In genomic region chr10:77252790-77253189, GRCm38 (mm10) we compare ENCODE assay signal across 8 mouse cellular contexts. TPM values are rescaled to one million over a fixed set of nuclear protein-coding genes. Genes with fewer than 3 reads are reported as not detected.
DNase-seq lines count a peak whose midpoint lies in the region; ATAC-seq and TF ChIP-seq lines count a peak whose summit lies in the region.

No protein-coding gene starts in this region.

- H3K4me3 ChIP-seq in embryonic facial prominence, embryonic 10.5 days: no peak overlapping the region
- no peak overlapping the region for H3K4me3 ChIP-seq in heart, adult 2 months
- no peak overlapping the region for H3K4me3 ChIP-seq in kidney, adult 2 months (ENCODE audit: insufficient read depth, low read depth, low read length)
- no peak overlapping the region for H3K4me3 ChIP-seq in limb, embryonic 13.5 days
- H3K4me3 ChIP-seq in midbrain, embryonic 16.5 days (ENCODE audit: low read depth, low read length): no peak overlapping the region
- no peak overlapping the region for H3K4me3 ChIP-seq in spleen, adult 2 months (ENCODE audit: extremely low read depth, insufficient read depth, insufficient read length)

- peak; percentile 96 for TF ChIP-seq CTCF in heart, adult 2 months (IDR thresholded peaks at IDR 0.05)
- peak; percentile 97 for TF ChIP-seq CTCF in kidney, adult 2 months (conservative IDR thresholded peaks at IDR 0.05; ENCODE audit: insufficient read depth, insufficient read length, low read depth, low read length)
- peak; percentile 74; the same call in 1 of the 2 replicates for TF ChIP-seq CTCF in spleen, adult 2 months (IDR thresholded peaks at IDR 0.05; ENCODE audit: extremely low read depth, insufficient read depth, insufficient read length, insufficient replicate concordance)

- no peak for TF ChIP-seq POLR2A in heart, adult 2 months (IDR thresholded peaks at IDR 0.05; ENCODE audit: insufficient read depth, low read depth, low read length)
- TF ChIP-seq POLR2A in kidney, adult 2 months (IDR thresholded peaks at IDR 0.05; ENCODE audit: low read depth, low read length): no peak
- no peak for TF ChIP-seq POLR2A in spleen, adult 2 months (IDR thresholded peaks at IDR 0.05; ENCODE audit: low read depth, low read length)

- no peak overlapping the region for H3K9ac ChIP-seq in heart, adult 2 months (ENCODE audit: low read depth, low read length)
- 0 out of 2 replicates have a peak overlapping the region, but pooled peaks have one; percentile 32 for H3K9ac ChIP-seq in limb, embryonic 13.5 days
- no peak overlapping the region for H3K9ac ChIP-seq in midbrain, embryonic 16.5 days (ENCODE audit: low read depth, low read length)

- H3K27me3 ChIP-seq in embryonic facial prominence, embryonic 10.5 days (replicated peaks; ENCODE audit: low read depth, poor library complexity, severe bottlenecking): peaks cover 10% of the 10 kb centered on the region
- H3K27me3 ChIP-seq in heart, adult 2 months (ENCODE audit: control insufficient read depth, insufficient read depth, low read length): no peaks in the 10 kb centered on the region
- no peaks in the 10 kb centered on the region for H3K27me3 ChIP-seq in kidney, adult 2 months (replicated peaks; ENCODE audit: control insufficient read depth, insufficient read depth, low read length)
- H3K27me3 ChIP-seq in limb, embryonic 13.5 days: no peaks in the 10 kb centered on the region
- H3K27me3 ChIP-seq in midbrain, embryonic 16.5 days (ENCODE audit: control insufficient read depth, insufficient read depth, low read depth, low read length): no peaks in the 10 kb centered on the region
- H3K27me3 ChIP-seq in spleen, adult 2 months (ENCODE audit: control insufficient read depth, insufficient read depth, low read length): no peaks in the 10 kb centered on the region

- H3K9me3 ChIP-seq in embryonic facial prominence, embryonic 10.5 days: no peaks in the 10 kb centered on the region
- H3K9me3 ChIP-seq in limb, embryonic 13.5 days: no peaks in the 10 kb centered on the region
- H3K9me3 ChIP-seq in midbrain, embryonic 16.5 days (replicated peaks; ENCODE audit: control insufficient read depth, low read length, poor library complexity, severe bottlenecking): no peaks in the 10 kb centered on the region

- peak; percentile 45; the same call in 1 of the 2 replicates for ATAC-seq in limb, embryonic 13.5 days (ENCODE audit: low FRiP score, low read depth)
- ATAC-seq in midbrain, embryonic 16.5 days: peak; percentile 57; the same call in 1 of the 2 replicates

- intact Hi-C loops in heart, adult 2 months (cut with DNase I): loop anchor here (1.0 to 5.0 kb wide), 4 partner anchors 40 to 415 kb away; no protein-coding TSS in a partner anchor

- WGBS in embryonic facial prominence, embryonic 10.5 days: under 1% methylated on average over 4 of the region's 4 CpGs
- 1% methylated on average over 4 of the region's 4 CpGs for WGBS in heart, adult 2 months
- 2% methylated on average over 4 of the region's 4 CpGs for WGBS in kidney, adult 2 months
- WGBS in limb, embryonic 13.5 days: 2% methylated on average over 4 of the region's 4 CpGs
- 0% methylated on average over 4 of the region's 4 CpGs for WGBS in midbrain, embryonic 16.5 days
- WGBS in spleen, adult 2 months: under 1% methylated on average over 4 of the region's 4 CpGs

- H3K27ac ChIP-seq in embryonic facial prominence, embryonic 10.5 days (replicated peaks): peak overlapping the region; percentile 73
- H3K27ac ChIP-seq in heart, adult 2 months: no peak overlapping the region; the same call in 1 of the 2 replicates
- no peak overlapping the region for H3K27ac ChIP-seq in kidney, adult 2 months (ENCODE audit: insufficient read depth, low read depth, low read length)
- H3K27ac ChIP-seq in limb, embryonic 13.5 days: no peak overlapping the region; the same call in 1 of the 2 replicates
- no peak overlapping the region for H3K27ac ChIP-seq in midbrain, embryonic 16.5 days (ENCODE audit: low read length)
- no peak overlapping the region for H3K27ac ChIP-seq in spleen, adult 2 months (ENCODE audit: insufficient read depth, low read length)

- no peaks in the 10 kb centered on the region for H3K79me2 ChIP-seq in heart, adult 2 months (replicated peaks; ENCODE audit: control insufficient read depth, insufficient read depth, low read length)

- H3K36me3 ChIP-seq in embryonic facial prominence, embryonic 10.5 days (replicated peaks): no peaks in the 10 kb centered on the region
- no peaks in the 10 kb centered on the region for H3K36me3 ChIP-seq in heart, adult 2 months (ENCODE audit: control insufficient read depth, insufficient read depth, low read length)
- no peaks in the 10 kb centered on the region for H3K36me3 ChIP-seq in kidney, adult 2 months (ENCODE audit: control insufficient read depth, insufficient read depth, low read length)
- no peaks in the 10 kb centered on the region for H3K36me3 ChIP-seq in limb, embryonic 13.5 days
- no peaks in the 10 kb centered on the region for H3K36me3 ChIP-seq in midbrain, embryonic 16.5 days (ENCODE audit: control insufficient read depth, insufficient read depth, low read length)
- no peaks in the 10 kb centered on the region for H3K36me3 ChIP-seq in spleen, adult 2 months (ENCODE audit: control insufficient read depth, insufficient read depth, low read length)

- TF ChIP-seq EP300 in heart, adult 2 months (IDR thresholded peaks at IDR 0.05; ENCODE audit: insufficient read depth, low read depth, low read length): peak; percentile 90; the same call in 1 of the 2 replicates

- peaks cover 48% of the 10 kb centered on the region for H3K4me1 ChIP-seq in embryonic facial prominence, embryonic 10.5 days
- peaks cover 10% of the 10 kb centered on the region for H3K4me1 ChIP-seq in heart, adult 2 months (ENCODE audit: control insufficient read depth, insufficient read depth, low read length)
- H3K4me1 ChIP-seq in kidney, adult 2 months (ENCODE audit: control insufficient read depth, insufficient read depth, low read length): peaks cover 5% of the 10 kb centered on the region
- H3K4me1 ChIP-seq in limb, embryonic 13.5 days: peaks cover 38% of the 10 kb centered on the region
- H3K4me1 ChIP-seq in midbrain, embryonic 16.5 days (ENCODE audit: control insufficient read depth, insufficient read depth, low read length): peaks cover 4% of the 10 kb centered on the region; the same call in 1 of the 2 replicates
- no peaks in the 10 kb centered on the region for H3K4me1 ChIP-seq in spleen, adult 2 months (ENCODE audit: control insufficient read depth, insufficient read depth, insufficient read length)

- DNase-seq in 3T3-L1 (ENCODE audit: low read depth, low spot score): peak; percentile 96
- DNase-seq in adrenal gland, postnatal 14 days: peak; percentile 89
- peak; percentile 88 for DNase-seq in embryonic facial prominence, embryonic 10.5 days (ENCODE audit: low spot score)
- peak; percentile 73 to 83 for DNase-seq in heart, adult 2 months
- DNase-seq in kidney, adult 2 months: peak; percentile 84
- DNase-seq in spleen, adult 2 months (ENCODE audit: low read depth in 1 of 2, low spot score in 2 of 2): peak; percentile 19 to 55

- no peak overlapping the region for H3K4me2 ChIP-seq in limb, embryonic 13.5 days (replicated peaks)
- H3K4me2 ChIP-seq in midbrain, embryonic 16.5 days (ENCODE audit: low read length): no peak overlapping the region

RNA-seq across cellular contexts. Expression of gene Pofut2, which starts 6.2 kb away (rescaled TPM):
- total RNA-seq in adrenal gland, postnatal 14 days (2021): 72.6 and 78.3 TPM in 2 replicates
- polyA plus RNA-seq in embryonic facial prominence, embryonic 10.5 days (2016; fragmentation: Nextera tagmentation; extraction: Ambion mirVana): 74.5 and 77.0 TPM in 2 replicates
- 10 to 100 TPM; 39.6 to 44.0 TPM for total RNA-seq in heart, adult 2 months (2021)
- polyA plus RNA-seq in heart, adult 2 months (2012; rRNA removed): 55.5 and 58.5 TPM in 2 replicates
- polyA plus RNA-seq in kidney, adult 2 months (2012; rRNA removed): 45.9 and 50.6 TPM in 2 replicates
- 148 and 151 TPM in 2 replicates for polyA plus RNA-seq in limb, embryonic 13.5 days (2015; fragmentation: Nextera tagmentation; extraction: Ambion mirVana)
- polyA plus RNA-seq in midbrain, embryonic 16.5 days (2015; fragmentation: Nextera tagmentation; extraction: Ambion mirVana): 51.5 and 52.5 TPM in 2 replicates
- polyA plus RNA-seq in spleen, adult 2 months (2012; rRNA removed): 29.4 and 37.5 TPM in 2 replicates

Comparison
In these comparisons a context has a peak if more than half of its experiments do, and no peak if none do; other contexts are left out.
1. DNase-seq: peak in every context shown above with its lines; median percentile 96 in 3T3-L1; 89 in adrenal gland, postnatal 14 days; 88 in embryonic facial prominence, embryonic 10.5 days; 84 in kidney, adult 2 months; 78 in heart, adult 2 months; 37 in spleen, adult 2 months.